Mouse (Mus musculus): ENCODE measurements around the gene Hist1h2af.

DNA sequence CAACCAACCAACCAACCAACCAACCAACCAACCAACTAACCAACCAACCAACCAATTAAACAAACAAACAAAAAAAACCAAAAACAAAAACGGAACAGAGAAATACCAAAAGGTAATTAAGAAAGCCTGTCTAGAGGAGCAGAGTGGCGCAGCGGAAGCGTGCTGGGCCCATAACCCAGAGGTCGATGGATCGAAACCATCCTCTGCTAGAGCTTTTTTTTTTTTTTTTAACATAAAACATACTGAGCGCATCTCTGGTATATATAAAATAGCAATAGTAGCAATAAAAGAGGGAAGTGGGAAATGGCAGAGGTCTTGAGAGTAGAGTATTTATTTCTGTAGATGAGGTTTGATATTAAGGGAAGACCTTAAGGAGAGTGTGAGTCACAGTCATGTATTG is 33.8 kb upstream of the Hist1h2af start:
- no peak for TF ChIP-seq CTCF (IDR thresholded peaks at IDR 0.05; ENCODE audit: low read depth, low read length)
- no peak for TF ChIP-seq GATA1 (IDR thresholded peaks at IDR 0.05; ENCODE audit: borderline replicate concordance, low read length)
- no peak for TF ChIP-seq GATA2 (IDR thresholded peaks at IDR 0.05; ENCODE audit: borderline replicate concordance, low read depth, low read length)
- no peak for TF ChIP-seq POLR2AphosphoS5 (IDR thresholded peaks at IDR 0.05; ENCODE audit: insufficient replicate concordance, low read depth, low read length)
- no peak for TF ChIP-seq TAL1 (conservative IDR thresholded peaks at IDR 0.05; ENCODE audit: low read depth, low read length)

All from G1E (cell line).